Mouse (Mus musculus) frontal cortex, postnatal 25 days (tissue): Measurements from ENCODE around the gene Nup35.

Experiments
- DNase-seq, 2 experiments: peaks; one replicate each; pipeline ENCODE4 v3.0.0; 2022; ENCODE audit warnings: low spot score in 2 of 2

Nup35 gene

GRCm38 (mm10) chr2:80616854-80617737 lies at the start of gene Nup35, which contains the start of gene Dusp19:
Gene Nup35, plus strand, starts transcription at chr2:80617236.
Gene Dusp19, plus strand, starts transcription at chr2:80617045.
- DNase-seq = peak; percentile 97 to 99

GRCm38 (mm10) chr2:80567411-80567810 lies 49.6 kb upstream of the Nup35 start:
- no peak for DNase-seq

GRCm38 (mm10) chr2:80570656-80571055 lies 46.4 kb upstream of the Nup35 start:
- DNase-seq = no peak

GRCm38 (mm10) chr2:80577286-80577685 lies 39.8 kb upstream of the Nup35 start:
- no peak for DNase-seq

- DNase-seq = no peak
These were observed 37.7 kb upstream of the Nup35 start for GRCm38 (mm10) chr2:80579253-80579891.

GRCm38 (mm10) chr2:80580311-80580961 lies 36.6 kb upstream of the Nup35 start:
- DNase-seq = no peak

- peak; percentile 72 to 80 for DNase-seq
These were observed 35.9 kb upstream of the Nup35 start, which contains the start of gene Nckap1 for GRCm38 (mm10) chr2:80581043-80581711. Gene Nckap1, minus strand, starts transcription at chr2:80581380.

GRCm38 (mm10) chr2:80582356-80582755 lies 34.7 kb upstream of the Nup35 start:
- DNase-seq = no peak

GRCm38 (mm10) chr2:80594215-80594918 lies 22.7 kb upstream of the Nup35 start:
- DNase-seq = no peak

- no peak for DNase-seq
These were observed 20.1 kb upstream of the Nup35 start for GRCm38 (mm10) chr2:80596960-80597359.

GRCm38 (mm10) chr2:80599850-80600249 lies 17.2 kb upstream of the Nup35 start:
- no peak for DNase-seq

GRCm38 (mm10) chr2:80600611-80601010 lies 16.4 kb upstream of the Nup35 start:
- no peak for DNase-seq

- no peak for DNase-seq
These were observed 14.3 kb upstream of the Nup35 start for GRCm38 (mm10) chr2:80602756-80603155.

GRCm38 (mm10) chr2:80603771-80604426 lies 13.1 kb upstream of the Nup35 start:
- no peak for DNase-seq

- DNase-seq = no peak
These were observed 4.8 kb upstream of the Nup35 start for GRCm38 (mm10) chr2:80612286-80612685.

GRCm38 (mm10) chr2:80612796-80613195 lies 4.2 kb upstream of the Nup35 start:
- no peak for DNase-seq

- no peak for DNase-seq
These were observed 2.0 kb downstream of the Nup35 start for GRCm38 (mm10) chr2:80618991-80619390.

GRCm38 (mm10) chr2:80621921-80622320 lies 4.9 kb downstream of the Nup35 start:
- DNase-seq = no peak

- DNase-seq = no peak
These were observed 7.5 kb downstream of the Nup35 start for GRCm38 (mm10) chr2:80624523-80624922.

GRCm38 (mm10) chr2:80632336-80633026 lies 15.4 kb downstream of the Nup35 start:
- DNase-seq = peak in 1 of 2 experiments; percentile 15
